Mouse (Mus musculus) lung, postnatal 0 days (tissue): ENCODE measurements at regions not wholly inside any gene's neighbourhood (a gene's known extent, or its start where the extent isn't known, plus 50 kb on each side); places are given as distances from the start of the nearest gene placed in this dataset.

ENCODE experiments used
- ATAC-seq: fragments of 200-750 bp; cut with Nextera tagmentation; 2 replicates; pipeline ENCODE4 v1.8.0; 2017; ENCODE audit warnings: moderate library complexity
- DNase-seq: peaks from one replicate; pipeline ENCODE4 v3.0.0-alpha.2; 2016; ENCODE audit warnings: low spot score
- H3K27ac ChIP-seq: fragments of 300-500 bp; sonication (generic); 2 replicates; pipeline ENCODE4 v1.5.1; 2014; ENCODE audit warnings: antibody characterized with exemption, mild to moderate bottlenecking, low read length, mixed read lengths
- H3K27me3 ChIP-seq: fragments of 300-500 bp; sonication (generic); replicated peaks from 2 replicates; pipeline ENCODE4 v1.6.1; 2014; ENCODE audit warnings: low read length, mixed read lengths; ENCODE audit not compliant: insufficient read depth
- H3K36me3 ChIP-seq: fragments of 300-500 bp; sonication (generic); 2 replicates; pipeline ENCODE4 v1.6.1; 2014; ENCODE audit warnings: low read length, mixed read lengths; ENCODE audit not compliant: insufficient read depth
- H3K4me1 ChIP-seq: fragments of 300-500 bp; sonication (generic); 2 replicates; pipeline ENCODE4 v1.6.1; 2014; ENCODE audit warnings: antibody characterized with exemption, low read depth, low read length, mixed read lengths; ENCODE audit not compliant: insufficient read depth
- H3K4me2 ChIP-seq: fragments of 300-500 bp; sonication (generic); replicated peaks from 2 replicates; pipeline ENCODE4 v1.6.1; 2014; ENCODE audit warnings: low read depth, mild to moderate bottlenecking, low read length, moderate library complexity, mixed read lengths
- H3K4me3 ChIP-seq: fragments of 300-500 bp; sonication (generic); 2 replicates; pipeline ENCODE4 v1.5.1; 2014; ENCODE audit warnings: low read depth, low read length
- H3K9ac ChIP-seq: fragments of 300-500 bp; sonication (generic); replicated peaks from 2 replicates; pipeline ENCODE4 v1.6.1; 2014; ENCODE audit warnings: low read depth, mild to moderate bottlenecking
- H3K9me3 ChIP-seq: fragments of 300-500 bp; sonication (generic); 2 replicates; pipeline ENCODE4 v1.6.1; 2016; ENCODE audit warnings: low read length, mixed read lengths
- CTCF ChIP-seq: IDR thresholded peaks from 2 replicates; pipeline ENCODE4 v1.5.1; 2016; ENCODE audit warnings: antibody characterized with exemption, mild to moderate bottlenecking
- EP300 ChIP-seq: IDR thresholded peaks from 2 replicates; pipeline ENCODE4 v1.6.1; 2016; ENCODE audit warnings: antibody characterized with exemption, mild to moderate bottlenecking, control low read depth
- WGBS: fragments of 180-500 bp; shearing (Covaris S2); extraction: QIAGEN DNeasy Blood & Tissue Kit; methylation state at CpG from one replicate; pipeline ENCODE4 v1.1.7; 2014; 5-methylcytosine and 5-hydroxymethylcytosine counted together

DNA sequence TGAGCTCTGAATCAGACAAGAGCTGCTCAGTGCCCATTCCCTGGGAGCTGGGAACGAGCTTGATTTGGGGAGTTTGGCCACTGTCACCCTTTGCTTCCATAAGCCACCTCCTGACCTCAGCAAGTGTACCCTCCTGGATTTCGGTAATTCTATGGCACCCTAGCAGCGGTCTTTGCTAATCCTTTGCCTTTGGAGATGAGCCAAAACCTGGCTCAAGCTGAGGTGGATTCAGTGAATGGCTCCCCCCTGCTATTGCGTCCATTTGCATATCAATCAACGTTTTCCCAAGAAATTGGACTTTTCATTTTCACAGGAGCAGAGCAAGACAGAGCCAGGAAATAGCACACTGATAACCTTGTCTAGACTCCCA is 204.1 kb downstream of the 1700129C05Rik start:
- H3K4me3 ChIP-seq = no peak overlapping the region
- DNase-seq (no peak), ATAC-seq (no peak)
- WGBS = 66% methylated on average over 5 of the region's 5 CpGs
- H3K27me3 ChIP-seq = no peaks in the 10 kb centered on the region
- H3K9ac ChIP-seq = no peak overlapping the region
- no peak overlapping the region for H3K27ac ChIP-seq
- no peaks in the 10 kb centered on the region for H3K36me3 ChIP-seq
- H3K4me2 ChIP-seq = no peak overlapping the region
- TF ChIP-seq EP300 (no peak), CTCF (no peak)
- peaks cover 4% of the 10 kb centered on the region; the same call in 1 of the 2 replicates for H3K4me1 ChIP-seq
- H3K9me3 ChIP-seq = no peaks in the 10 kb centered on the region

DNA sequence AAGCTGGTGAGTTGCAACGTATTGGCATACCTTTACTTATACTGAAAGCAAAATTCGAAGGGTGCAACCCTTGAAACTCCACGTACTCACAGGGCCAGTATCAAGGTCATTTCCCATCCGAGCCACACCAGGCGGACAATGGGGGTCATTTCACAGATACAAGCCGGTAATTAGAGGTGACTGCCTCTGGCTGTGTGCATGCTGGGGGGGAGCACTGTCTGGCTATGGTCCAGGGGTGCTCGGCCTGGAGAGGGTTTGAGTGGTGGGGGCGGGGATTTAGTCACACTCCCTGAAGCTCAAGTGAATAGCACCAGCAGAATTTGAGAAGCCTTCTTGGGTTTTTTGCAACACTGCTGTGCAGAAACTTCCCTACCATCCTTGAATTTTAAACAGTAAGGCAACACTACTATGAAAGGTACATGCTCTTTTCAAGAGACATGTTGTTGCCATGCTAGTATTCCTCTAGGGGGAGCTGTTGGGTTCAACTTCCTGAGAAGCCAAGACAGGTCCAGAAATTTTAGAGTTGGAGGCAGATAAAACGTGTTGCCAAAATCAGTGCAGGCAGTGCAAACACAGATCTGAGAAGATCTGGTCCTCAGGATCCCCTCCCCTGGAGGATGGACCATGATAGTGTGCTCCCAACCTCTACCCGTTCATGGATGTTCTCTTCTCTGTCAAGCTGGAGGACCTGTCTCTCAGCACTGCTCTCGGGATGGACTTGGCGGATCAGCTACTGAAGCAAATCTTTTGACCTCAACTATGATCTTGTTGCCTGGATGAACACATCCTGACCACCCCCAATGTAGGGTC is 204.7 kb downstream of the 1700129C05Rik start:
- peak; percentile 54 for DNase-seq
- H3K9me3 ChIP-seq = no peaks in the 10 kb centered on the region
- H3K4me3 ChIP-seq = peak overlapping the region; percentile 16; the same call in 1 of the 2 replicates
- H3K4me2 ChIP-seq = peak overlapping the region; percentile 38
- no peaks in the 10 kb centered on the region for H3K27me3 ChIP-seq
- H3K27ac ChIP-seq = no peak overlapping the region
- no peak overlapping the region for H3K9ac ChIP-seq
- no peaks in the 10 kb centered on the region for H3K36me3 ChIP-seq
- TF ChIP-seq EP300 (no peak), CTCF (peak; percentile 65)
- H3K4me1 ChIP-seq = peaks cover 4% of the 10 kb centered on the region; the same call in 1 of the 2 replicates
- ATAC-seq = peak; percentile 32; the same call in 1 of the 2 replicates
- 34% methylated on average over 12 of the region's 12 CpGs for WGBS

DNA sequence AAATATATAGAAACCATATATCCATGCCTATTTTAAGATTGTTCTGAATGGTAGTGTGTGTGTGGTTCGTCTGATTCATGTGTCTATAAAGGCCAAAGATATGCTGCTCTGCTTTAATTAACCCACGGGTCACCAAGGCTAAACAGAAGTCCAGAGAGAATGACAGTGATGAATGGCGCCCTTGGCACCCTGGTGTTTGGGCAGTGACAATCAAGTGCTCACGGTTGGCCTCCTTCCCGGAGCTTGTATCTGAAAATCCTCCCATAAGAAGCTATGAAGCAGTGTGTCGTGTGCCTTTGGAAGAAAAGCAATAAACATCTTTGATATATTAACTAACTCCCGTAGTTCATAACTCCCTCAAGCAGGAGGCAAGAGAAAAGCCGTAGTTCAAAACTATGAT is 205.4 kb downstream of the 1700129C05Rik start:
- H3K9ac ChIP-seq = no peak overlapping the region
- DNase-seq (peak; percentile 11), ATAC-seq (no peak; the same call in 1 of the 2 replicates)
- no peaks in the 10 kb centered on the region for H3K9me3 ChIP-seq
- H3K4me2 ChIP-seq = peak overlapping the region; percentile 38
- WGBS = 16% methylated on average over 8 of the region's 8 CpGs
- H3K27ac ChIP-seq = no peak overlapping the region
- no peaks in the 10 kb centered on the region for H3K36me3 ChIP-seq
- H3K4me1 ChIP-seq = peaks cover 4% of the 10 kb centered on the region; the same call in 1 of the 2 replicates
- TF ChIP-seq EP300 (no peak), CTCF (no peak)
- H3K27me3 ChIP-seq = no peaks in the 10 kb centered on the region
- H3K4me3 ChIP-seq = peak overlapping the region; percentile 16; the same call in 1 of the 2 replicates

DNA sequence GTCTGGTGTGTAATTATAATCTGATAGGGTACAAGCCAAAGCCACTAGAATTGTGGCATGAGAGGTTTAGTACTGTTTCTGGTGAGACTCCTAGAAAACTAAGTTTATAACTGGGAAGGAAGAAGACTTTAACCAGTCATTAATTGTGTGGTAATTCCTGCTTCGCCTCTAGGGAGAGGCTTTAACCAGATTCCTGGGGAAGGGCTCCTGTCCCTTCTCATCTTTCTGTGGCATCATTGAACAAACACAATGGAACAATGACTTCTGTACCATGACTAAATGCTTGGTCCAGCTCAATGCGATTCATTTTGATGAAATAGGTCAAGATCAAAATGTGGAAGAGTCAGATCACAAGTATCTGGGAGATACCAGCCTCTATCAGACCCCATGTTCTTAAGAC is 206.6 kb downstream of the 1700129C05Rik start:
- Histone ChIP-seq H3K36me3 (no peaks in the 10 kb centered on the region), H3K4me1 (peaks cover 4% of the 10 kb centered on the region; the same call in 1 of the 2 replicates), H3K27me3 (no peaks in the 10 kb centered on the region), H3K4me2 (no peak overlapping the region), H3K27ac (no peak overlapping the region), H3K9me3 (no peaks in the 10 kb centered on the region), H3K9ac (no peak overlapping the region), H3K4me3 (no peak overlapping the region)
- TF ChIP-seq CTCF (no peak), EP300 (no peak)
- ATAC-seq (no peak), DNase-seq (no peak)
- WGBS = 78% methylated on average over 2 of the region's 2 CpGs

DNA sequence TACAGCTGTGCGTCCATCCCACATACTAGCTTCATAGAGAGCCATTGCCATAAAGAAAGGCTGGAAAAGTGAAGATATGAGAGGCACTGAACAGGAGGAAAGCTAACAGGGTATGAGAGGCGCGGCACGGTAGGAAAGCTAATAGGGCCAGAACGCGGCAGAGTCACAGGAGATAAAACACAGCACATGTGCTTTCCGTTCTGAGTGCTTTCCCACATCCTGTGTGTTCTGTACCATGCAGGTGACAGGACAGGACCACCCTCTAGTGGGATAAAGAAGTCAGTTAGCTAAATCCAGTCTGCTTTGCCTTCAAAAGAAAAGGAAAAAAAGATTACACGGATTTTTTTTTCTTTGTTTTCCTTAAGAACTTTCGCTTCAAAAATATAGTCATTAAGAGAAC is 224.8 kb downstream of the 1700129C05Rik start:
- Histone ChIP-seq H3K4me3 (no peak overlapping the region), H3K9ac (no peak overlapping the region), H3K4me2 (no peak overlapping the region), H3K4me1 (no peaks in the 10 kb centered on the region), H3K9me3 (no peaks in the 10 kb centered on the region), H3K36me3 (no peaks in the 10 kb centered on the region), H3K27ac (no peak overlapping the region), H3K27me3 (no peaks in the 10 kb centered on the region)
- WGBS = 51% methylated on average over 9 of the region's 9 CpGs
- TF ChIP-seq CTCF (peak; percentile 42), EP300 (no peak)
- ATAC-seq (no peak), DNase-seq (no peak)

DNA sequence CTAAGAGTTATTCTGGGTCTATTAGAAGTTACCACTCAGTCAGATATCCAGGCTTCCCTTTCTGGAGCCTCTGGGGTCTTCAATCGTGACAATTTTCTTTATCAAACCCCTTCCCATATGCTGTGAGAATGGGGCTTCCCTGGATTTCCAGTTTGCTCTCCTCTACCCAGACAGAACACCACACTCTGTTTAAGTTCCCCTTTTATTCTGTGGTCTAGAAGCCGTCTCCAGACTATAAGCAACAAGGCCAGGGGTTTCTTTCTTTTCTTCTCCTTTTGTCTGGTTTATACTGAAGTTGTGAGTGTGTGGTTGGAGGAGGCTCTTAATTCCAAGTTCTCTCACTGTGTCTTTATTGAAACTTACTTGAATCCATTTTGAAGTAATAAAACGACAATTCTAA is 225.5 kb downstream of the 1700129C05Rik start:
- no peaks in the 10 kb centered on the region for H3K27me3 ChIP-seq
- no peak overlapping the region for H3K9ac ChIP-seq
- no peak for ATAC-seq
- H3K4me2 ChIP-seq = no peak overlapping the region
- H3K4me1 ChIP-seq = no peaks in the 10 kb centered on the region
- no peak overlapping the region for H3K4me3 ChIP-seq
- WGBS = 85% methylated on average over 3 of the region's 3 CpGs
- no peaks in the 10 kb centered on the region for H3K9me3 ChIP-seq
- no peaks in the 10 kb centered on the region for H3K36me3 ChIP-seq
- no peak for DNase-seq
- TF ChIP-seq EP300 (no peak), CTCF (no peak)
- H3K27ac ChIP-seq = no peak overlapping the region
